20 mouse cellular contexts compared by ENCODE assay signal in genomic region chr5:22312995-22313394, GRCm38 (mm10). TPM values are rescaled to one million over a fixed set of nuclear protein-coding genes. Genes with fewer than 3 reads are reported as not detected.
A peak's percentile ranks its signal among the peaks of the same experiment; 100 is the strongest.
DNase-seq lines count a peak whose midpoint lies in the region; ATAC-seq and TF ChIP-seq lines count a peak whose summit lies in the region.
"Had no signal": no experiment of that assay in that cellular context is flagged by ENCODE, and none has a peak within 500 bp of the region (broad histone marks: within the 10 kb centered on the region; RNA-seq: fewer than 3 reads in every experiment).

No protein-coding gene starts in this region.

- H3K9ac ChIP-seq in hindbrain, postnatal 0 days (replicated peaks; ENCODE audit: low read length), result no peak overlapping the region
- H3K9ac ChIP-seq in hindbrain, embryonic 16.5 days (ENCODE audit: low read depth, low read length), result no peak overlapping the region
- no peak overlapping the region for H3K9ac ChIP-seq in midbrain, embryonic 16.5 days (ENCODE audit: low read depth, low read length)
- no peak overlapping the region for H3K9ac ChIP-seq in midbrain, embryonic 11.5 days (ENCODE audit: low read length)
- H3K9ac ChIP-seq: embryonic facial prominence, embryonic 13.5 days; forebrain, embryonic 15.5 days; heart, embryonic 13.5 days; hindbrain, embryonic 15.5 days had no signal

- H3K4me1 ChIP-seq in hindbrain, postnatal 0 days (ENCODE audit: insufficient read depth, low read length), result 0 out of 2 replicates have a peak, but pooled peaks cover 6% of the 10 kb centered on the region
- H3K4me1 ChIP-seq in hindbrain, embryonic 16.5 days (ENCODE audit: control insufficient read depth, insufficient read depth, low read depth, low read length), result no peaks in the 10 kb centered on the region
- no peaks in the 10 kb centered on the region for H3K4me1 ChIP-seq in midbrain, embryonic 16.5 days (ENCODE audit: control insufficient read depth, insufficient read depth, low read length)
- H3K4me1 ChIP-seq in midbrain, embryonic 11.5 days (ENCODE audit: control insufficient read depth, insufficient read depth, low read length), result no peaks in the 10 kb centered on the region
- H3K4me1 ChIP-seq: embryonic facial prominence, embryonic 13.5 days; forebrain, embryonic 15.5 days; heart, embryonic 13.5 days; hindbrain, embryonic 15.5 days had no signal

- no peaks in the 10 kb centered on the region for H3K36me3 ChIP-seq in hindbrain, postnatal 0 days (ENCODE audit: insufficient read depth, low read length)
- H3K36me3 ChIP-seq in hindbrain, embryonic 16.5 days (ENCODE audit: control insufficient read depth, insufficient read depth, low read length), result no peaks in the 10 kb centered on the region
- H3K36me3 ChIP-seq in midbrain, embryonic 16.5 days (ENCODE audit: control insufficient read depth, insufficient read depth, low read length), result no peaks in the 10 kb centered on the region
- H3K36me3 ChIP-seq in midbrain, embryonic 11.5 days (ENCODE audit: control insufficient read depth, insufficient read depth, low read length), result no peaks in the 10 kb centered on the region
- H3K36me3 ChIP-seq: embryonic facial prominence, embryonic 13.5 days; forebrain, embryonic 15.5 days; heart, embryonic 13.5 days; hindbrain, embryonic 15.5 days had no signal

- H3K4me2 ChIP-seq in hindbrain, postnatal 0 days (ENCODE audit: low read depth, low read length), result peak overlapping the region; percentile 18; the same call in 1 of the 2 replicates
- H3K4me2 ChIP-seq in hindbrain, embryonic 16.5 days (ENCODE audit: low read length), result no peak overlapping the region
- H3K4me2 ChIP-seq in midbrain, embryonic 16.5 days (ENCODE audit: low read length), result no peak overlapping the region
- no peak overlapping the region for H3K4me2 ChIP-seq in midbrain, embryonic 11.5 days
- H3K4me2 ChIP-seq: embryonic facial prominence, embryonic 13.5 days; forebrain, embryonic 15.5 days; heart, embryonic 13.5 days; hindbrain, embryonic 15.5 days had no signal

- peak; percentile 66 to 67 for DNase-seq in cerebellum, postnatal 10 days
- no peak for DNase-seq in cerebellum, adult 9-10 months
- DNase-seq in hindbrain, postnatal 0 days (ENCODE audit: low spot score), result no peak
- no peak for DNase-seq in midbrain, embryonic 11.5 days (ENCODE audit: low spot score, missing footprints)
- no peak for DNase-seq in layer of hippocampus, adult 2 months (ENCODE audit: low spot score in 2 of 2)
- DNase-seq: adrenal gland, postnatal 10 days; cerebellum, adult 8-10 months; cerebellum, postnatal 36 days; gastrocnemius, adult 2 months; gastrocnemius, postnatal 36 days; heart, adult 11 months; heart, postnatal 36 days had no signal

- 59% methylated on average over 10 of the region's 10 CpGs for WGBS in hindbrain, postnatal 0 days
- WGBS in hindbrain, embryonic 16.5 days, result 64% methylated on average over 10 of the region's 10 CpGs
- 60% methylated on average over 10 of the region's 10 CpGs for WGBS in midbrain, embryonic 16.5 days
- 88% methylated on average over 10 of the region's 10 CpGs for WGBS in midbrain, embryonic 11.5 days

- ATAC-seq in hindbrain, postnatal 0 days, result no peak
- ATAC-seq in hindbrain, embryonic 16.5 days, result no peak
- 0 out of 2 replicates have a peak, but pooled peaks have one; percentile 17 for ATAC-seq in midbrain, embryonic 16.5 days
- no peak for ATAC-seq in midbrain, embryonic 11.5 days (ENCODE audit: low FRiP score)
- ATAC-seq: forebrain, embryonic 15.5 days had no signal

- H3K27ac ChIP-seq in hindbrain, postnatal 0 days, result no peak overlapping the region
- no peak overlapping the region for H3K27ac ChIP-seq in hindbrain, embryonic 16.5 days (ENCODE audit: low read depth, low read length)
- H3K27ac ChIP-seq in midbrain, embryonic 16.5 days (ENCODE audit: low read length), result no peak overlapping the region
- H3K27ac ChIP-seq in midbrain, embryonic 11.5 days (ENCODE audit: low read depth, low read length), result no peak overlapping the region
- H3K27ac ChIP-seq in layer of hippocampus, adult 2 months, result no peak overlapping the region
- H3K27ac ChIP-seq: embryonic facial prominence, embryonic 13.5 days; forebrain, embryonic 15.5 days; gastrocnemius, adult 2 months; heart, embryonic 13.5 days; hindbrain, embryonic 15.5 days had no signal

- TF ChIP-seq CTCF in hindbrain, postnatal 0 days (IDR thresholded peaks at IDR 0.05; ENCODE audit: low read depth), result no peak
- TF ChIP-seq CTCF in layer of hippocampus, adult 2 months (conservative IDR thresholded peaks at IDR 0.05), result no peak

- no peaks in the 10 kb centered on the region for H3K9me3 ChIP-seq in hindbrain, postnatal 0 days (ENCODE audit: low read length)
- no peaks in the 10 kb centered on the region for H3K9me3 ChIP-seq in hindbrain, embryonic 16.5 days (ENCODE audit: control insufficient read depth, low read length)
- no peaks in the 10 kb centered on the region for H3K9me3 ChIP-seq in midbrain, embryonic 16.5 days (replicated peaks; ENCODE audit: control insufficient read depth, low read length, poor library complexity, severe bottlenecking)
- no peaks in the 10 kb centered on the region for H3K9me3 ChIP-seq in midbrain, embryonic 11.5 days (ENCODE audit: control insufficient read depth, low read length)
- H3K9me3 ChIP-seq: embryonic facial prominence, embryonic 13.5 days; forebrain, embryonic 15.5 days; heart, embryonic 13.5 days; hindbrain, embryonic 15.5 days had no signal

- no peak overlapping the region for H3K4me3 ChIP-seq in hindbrain, postnatal 0 days (ENCODE audit: low read length)
- H3K4me3 ChIP-seq in hindbrain, embryonic 16.5 days (ENCODE audit: low read length), result no peak overlapping the region
- no peak overlapping the region for H3K4me3 ChIP-seq in midbrain, embryonic 16.5 days (ENCODE audit: low read depth, low read length)
- no peak overlapping the region for H3K4me3 ChIP-seq in midbrain, embryonic 11.5 days (ENCODE audit: low read depth, low read length)
- no peak overlapping the region for H3K4me3 ChIP-seq in layer of hippocampus, adult 2 months
- H3K4me3 ChIP-seq: embryonic facial prominence, embryonic 13.5 days; forebrain, embryonic 15.5 days; gastrocnemius, adult 2 months; heart, embryonic 13.5 days; hindbrain, embryonic 15.5 days had no signal

- no peaks in the 10 kb centered on the region for H3K27me3 ChIP-seq in hindbrain, postnatal 0 days (ENCODE audit: insufficient read depth, low read length)
- H3K27me3 ChIP-seq in hindbrain, embryonic 16.5 days (replicated peaks; ENCODE audit: control insufficient read depth, insufficient read depth, low read length), result no peaks in the 10 kb centered on the region
- H3K27me3 ChIP-seq in midbrain, embryonic 16.5 days (ENCODE audit: control insufficient read depth, insufficient read depth, low read depth, low read length), result no peaks in the 10 kb centered on the region
- no peaks in the 10 kb centered on the region for H3K27me3 ChIP-seq in midbrain, embryonic 11.5 days (ENCODE audit: control insufficient read depth, insufficient read depth, low read length)
- H3K27me3 ChIP-seq: embryonic facial prominence, embryonic 13.5 days; forebrain, embryonic 15.5 days; heart, embryonic 13.5 days; hindbrain, embryonic 15.5 days had no signal

RNA-seq across cellular contexts. Expression of gene Reln, which starts 31.5 kb away (rescaled TPM):
- 204 and 226 TPM in 2 replicates for total RNA-seq in hindbrain, postnatal 0 days (2014; rRNA removed)
- 41.9 and 42.8 TPM in 2 replicates for polyA plus RNA-seq in hindbrain, postnatal 0 days (2015; fragmentation: Nextera tagmentation; extraction: Ambion mirVana)
- polyA plus RNA-seq in hindbrain, embryonic 16.5 days (2015; fragmentation: Nextera tagmentation; extraction: Ambion mirVana), result 41.3 and 41.9 TPM in 2 replicates
- 37.8 and 39.5 TPM in 2 replicates for polyA plus RNA-seq in midbrain, embryonic 16.5 days (2015; fragmentation: Nextera tagmentation; extraction: Ambion mirVana)
- polyA plus RNA-seq in midbrain, embryonic 11.5 days (2014; fragmentation: Nextera tagmentation; extraction: Ambion mirVana), result 9.8 and 10.1 TPM in 2 replicates
- 10 to 100 TPM; 47.1 to 48.7 TPM for total RNA-seq in layer of hippocampus, adult 2 months (2021)
- total RNA-seq: MEL had no signal
- polyA plus RNA-seq: C2C12 had no signal

Comparison
In these comparisons a context has a peak if more than half of its experiments do, and no peak if none do; other contexts are left out.
1. DNase-seq: peak in cerebellum, postnatal 10 days (2 of 2); none in cerebellum, adult 9-10 months (single experiment), hindbrain, postnatal 0 days (single experiment), midbrain, embryonic 11.5 days (single experiment) and layer of hippocampus, adult 2 months (0 of 2).